Mouse (Mus musculus) liver, adult 2 months (tissue): Measurements from ENCODE around the gene Gstt4. TPM values are rescaled to one million over a fixed set of nuclear protein-coding genes. Genes with fewer than 3 reads are reported as not detected.

ENCODE experiments used
- DNase-seq: peaks from one replicate; pipeline ENCODE4 v3.0.0-alpha.2; 2011; ENCODE audit warnings: low read depth, low spot score; ENCODE audit errors: extremely low read depth
- H3K27ac ChIP-seq: fragments of 200-500 bp; replicated peaks from 2 replicates; pipeline ENCODE4 v1.5.1; 2012; ENCODE audit warnings: low read depth, mild to moderate bottlenecking, control low read depth, inconsistent platforms, low read length; ENCODE audit not compliant: insufficient read depth
- H3K27me3 ChIP-seq: fragments of 200-500 bp; 2 replicates; pipeline ENCODE4 v1.6.1; 2012; ENCODE audit warnings: mild to moderate bottlenecking, moderate library complexity, low read length, inconsistent platforms; ENCODE audit not compliant: control insufficient read depth, insufficient read depth
- H3K36me3 ChIP-seq: fragments of 200-500 bp; 2 replicates; pipeline ENCODE4 v1.6.1; 2012; ENCODE audit warnings: low read length, inconsistent platforms; ENCODE audit not compliant: control insufficient read depth, insufficient read depth
- H3K4me1 ChIP-seq: fragments of 200-500 bp; 2 replicates; pipeline ENCODE4 v1.6.1; 2011; ENCODE audit warnings: low read length; ENCODE audit not compliant: control insufficient read depth, insufficient read depth
- H3K4me3 ChIP-seq: fragments of 200-500 bp; 2 replicates; pipeline ENCODE4 v1.5.1; 2011; ENCODE audit warnings: low read depth, mild to moderate bottlenecking, control low read depth, low read length, moderate library complexity; ENCODE audit not compliant: insufficient read depth
- H3K79me2 ChIP-seq: fragments of 200-500 bp; 2 replicates; pipeline ENCODE4 v1.6.1; 2012; ENCODE audit warnings: inconsistent platforms, mild to moderate bottlenecking, low read length, moderate library complexity; ENCODE audit not compliant: control insufficient read depth, insufficient read depth
- H3K9ac ChIP-seq: fragments of 200-500 bp; 2 replicates; pipeline ENCODE4 v1.6.1; 2012; ENCODE audit warnings: low read depth, mild to moderate bottlenecking, control low read depth, inconsistent platforms, low read length
- CTCF ChIP-seq: fragments of 200-500 bp; IDR thresholded peaks from 2 replicates; pipeline ENCODE4 v1.5.1; 2011; ENCODE audit warnings: low read depth, low read length, control low read depth
- POLR2A ChIP-seq: fragments of 200-500 bp; IDR thresholded peaks from 2 replicates; pipeline ENCODE4 v1.6.1; 2011; ENCODE audit warnings: low read length, control low read depth; ENCODE audit not compliant: insufficient read depth; ENCODE audit errors: extremely low read depth
- WGBS: fragments of 180-500 bp; shearing (Covaris S2); methylation state at CpG from one replicate; pipeline ENCODE4 v1.1.7; 2018; 5-methylcytosine and 5-hydroxymethylcytosine counted together
- polyA plus RNA-seq: library from polyadenylated mRNA; depleted of rRNA; stranded (reverse); fragments of >200 nt; gene quantifications from 2 replicates; pipeline ENCODE4 v1.2.3, GENCODE M21; 2012
- total RNA-seq: library from RNA; depleted of rRNA; stranded (reverse); fragments of >200 nt; gene quantifications from 2 replicates; pipeline ENCODE4 v1.2.3, GENCODE M21; 2014

Gstt4 gene
- total and polyA plus RNA-seq, 2 experiments = 0.09 TPM; not detected in 1

DNA sequence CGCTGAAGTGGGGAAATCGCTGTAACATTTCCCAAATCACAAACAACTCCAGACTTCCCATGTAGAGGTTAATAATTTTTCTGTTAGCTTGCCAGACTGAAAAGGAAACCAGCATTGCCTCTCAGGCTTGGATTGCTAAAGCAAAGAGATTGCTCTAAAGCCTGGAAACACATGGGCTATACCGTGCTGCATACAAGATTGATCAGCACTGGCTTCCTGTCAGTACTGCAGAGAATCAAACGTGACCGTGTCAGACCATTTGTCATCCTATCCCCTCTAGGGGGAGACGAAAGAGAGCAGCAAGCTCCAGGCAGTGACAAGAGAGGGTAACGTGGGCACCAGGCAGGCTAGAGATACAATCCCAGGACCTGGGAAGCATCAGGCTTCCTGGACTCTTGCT is 31.6 kb downstream of the Gstt4 start:
- Histone ChIP-seq H3K79me2 (peaks cover 9% of the 10 kb centered on the region; the same call in 1 of the 2 replicates), H3K9ac (peak overlapping the region; percentile 35), H3K27ac (peak overlapping the region; percentile 83), H3K4me1 (peaks cover 40% of the 10 kb centered on the region), H3K4me3 (no peak overlapping the region), H3K36me3 (peaks cover 7% of the 10 kb centered on the region; the same call in 1 of the 2 replicates), H3K27me3 (no peaks in the 10 kb centered on the region)
- WGBS = 5% methylated on average over 7 of the region's 7 CpGs
- DNase-seq = peak; percentile 67
- TF ChIP-seq CTCF (no peak), POLR2A (no peak)

GRCm38 (mm10) chr10:75789841-75790240 is 32.5 kb downstream of the Gstt4 start:
- peaks cover 9% of the 10 kb centered on the region; the same call in 1 of the 2 replicates for H3K79me2 ChIP-seq
- no peaks in the 10 kb centered on the region for H3K27me3 ChIP-seq
- H3K9ac ChIP-seq = no peak overlapping the region
- H3K36me3 ChIP-seq = peaks cover 8% of the 10 kb centered on the region
- H3K4me3 ChIP-seq = no peak overlapping the region
- TF ChIP-seq POLR2A (no peak), CTCF (no peak)
- H3K4me1 ChIP-seq = peaks cover 41% of the 10 kb centered on the region
- WGBS = 26% methylated on average over 5 of the region's 5 CpGs
- DNase-seq = peak; percentile 99
- peak overlapping the region; percentile 83 for H3K27ac ChIP-seq

GRCm38 (mm10) chr10:75789081-75789735 is 33.1 kb downstream of the Gstt4 start:
- peaks cover 6% of the 10 kb centered on the region; the same call in 1 of the 2 replicates for H3K79me2 ChIP-seq

DNA sequence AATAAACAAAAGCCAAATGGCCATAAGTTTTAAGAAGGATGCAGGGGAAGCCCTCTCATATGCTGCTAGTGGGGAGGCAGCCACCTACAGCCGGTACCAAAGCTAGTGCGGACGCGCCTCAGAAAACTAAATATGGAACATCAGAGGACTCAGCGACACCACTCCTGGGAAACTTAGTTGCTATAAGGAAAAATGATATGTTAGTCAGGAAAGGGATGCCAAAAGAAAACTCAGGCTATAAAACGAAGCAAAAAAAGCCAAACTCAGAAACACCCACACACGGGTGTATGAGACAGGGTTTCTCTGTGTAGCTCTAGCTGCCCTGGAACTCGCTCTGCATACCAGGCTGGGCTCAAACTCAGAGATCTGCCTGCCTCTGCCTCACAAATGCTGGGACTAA is 34.1 kb downstream of the Gstt4 start:
- H3K27me3 ChIP-seq = no peaks in the 10 kb centered on the region
- no peak overlapping the region for H3K4me3 ChIP-seq
- H3K36me3 ChIP-seq = peaks cover 8% of the 10 kb centered on the region
- H3K9ac ChIP-seq = no peak overlapping the region
- DNase-seq = no peak
- H3K4me1 ChIP-seq = peaks cover 44% of the 10 kb centered on the region
- TF ChIP-seq CTCF = no peak
- TF ChIP-seq POLR2A = no peak
- H3K27ac ChIP-seq = no peak overlapping the region
- WGBS = 95% methylated on average over 8 of the region's 8 CpGs
- H3K79me2 ChIP-seq = peaks cover 3% of the 10 kb centered on the region; the same call in 1 of the 2 replicates

More at GRCm38 (mm10) chr10:75789081-75789735, 33.1 kb downstream of the Gstt4 start:
- TF ChIP-seq POLR2A (no peak), CTCF (no peak)
- peaks cover 8% of the 10 kb centered on the region for H3K36me3 ChIP-seq
- H3K4me1 ChIP-seq = peaks cover 41% of the 10 kb centered on the region
- no peak overlapping the region; the same call in 1 of the 2 replicates for H3K9ac ChIP-seq
- H3K27me3 ChIP-seq = no peaks in the 10 kb centered on the region
- 36% methylated on average over 6 of the region's 6 CpGs for WGBS
- no peak overlapping the region for H3K4me3 ChIP-seq
- peak; percentile 78 for DNase-seq
- peak overlapping the region; percentile 81 for H3K27ac ChIP-seq

DNA sequence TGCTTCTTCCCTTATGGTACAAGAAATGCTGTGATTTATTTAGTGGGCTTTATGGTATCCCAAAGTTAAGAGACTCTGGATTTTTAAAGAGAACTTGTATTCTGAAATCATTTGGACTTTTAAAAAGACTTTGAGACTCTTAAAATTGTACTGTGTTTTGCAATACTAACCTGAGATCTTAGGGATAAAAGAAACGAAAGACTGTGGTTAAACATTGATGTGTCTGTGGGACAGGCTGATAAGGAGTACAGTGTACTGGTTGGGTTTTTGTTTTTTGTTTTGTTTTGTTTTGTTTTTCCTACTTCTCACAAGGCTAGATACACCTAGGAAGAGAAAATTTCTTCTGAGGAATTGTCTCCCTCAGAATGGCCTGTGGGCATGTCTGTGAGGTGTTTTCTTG is 36.9 kb downstream of the Gstt4 start:
- H3K4me1 ChIP-seq = peaks cover 44% of the 10 kb centered on the region
- H3K27me3 ChIP-seq = no peaks in the 10 kb centered on the region
- peak; percentile 90 for DNase-seq
- peak overlapping the region; percentile 17; the same call in 1 of the 2 replicates for H3K9ac ChIP-seq
- TF ChIP-seq POLR2A = no peak
- no peak for TF ChIP-seq CTCF
- H3K79me2 ChIP-seq = peaks cover 3% of the 10 kb centered on the region; the same call in 1 of the 2 replicates
- 21% methylated on average over 1 of the region's 1 CpGs for WGBS
- no peak overlapping the region for H3K4me3 ChIP-seq
- H3K36me3 ChIP-seq = peaks cover 8% of the 10 kb centered on the region
- H3K27ac ChIP-seq = peak overlapping the region; percentile 84
